Mouse (Mus musculus) midbrain, embryonic 11.5 days (tissue): ENCODE results near the gene Tfip11. TPM values are rescaled to one million over a fixed set of nuclear protein-coding genes. Genes with fewer than 3 reads are reported as not detected.

Source experiments
- ATAC-seq: fragments of 200-750 bp; cut with Nextera tagmentation; 2 replicates; pipeline ENCODE4 v1.8.0; 2017; ENCODE audit warnings: moderate TSS enrichment, moderate library complexity; ENCODE audit not compliant: low FRiP score
- DNase-seq: peaks from one replicate; pipeline ENCODE4 v3.0.0; 2015; ENCODE audit warnings: low spot score; ENCODE audit errors: missing footprints
- H3K27ac ChIP-seq: fragments of 300-500 bp; sonication (generic); 2 replicates; pipeline ENCODE4 v1.5.1; 2014; ENCODE audit warnings: low read depth, low read length
- H3K27me3 ChIP-seq: fragments of 300-500 bp; sonication (generic); 2 replicates; pipeline ENCODE4 v1.6.1; 2014; ENCODE audit warnings: mild to moderate bottlenecking, low read length, moderate library complexity, mixed read lengths; ENCODE audit not compliant: control insufficient read depth, insufficient read depth
- H3K36me3 ChIP-seq: fragments of 300-500 bp; sonication (generic); 2 replicates; pipeline ENCODE4 v1.6.1; 2014; ENCODE audit warnings: mild to moderate bottlenecking, low read length, moderate library complexity, mixed read lengths; ENCODE audit not compliant: control insufficient read depth, insufficient read depth
- H3K4me1 ChIP-seq: fragments of 300-500 bp; sonication (generic); 2 replicates; pipeline ENCODE4 v1.6.1; 2014; ENCODE audit warnings: low read length; ENCODE audit not compliant: control insufficient read depth, insufficient read depth
- H3K4me2 ChIP-seq: fragments of 300-500 bp; sonication (generic); 2 replicates; pipeline ENCODE4 v1.6.1; 2014; ENCODE audit warnings: mild to moderate bottlenecking, moderate library complexity
- H3K4me3 ChIP-seq: fragments of 300-500 bp; sonication (generic); 2 replicates; pipeline ENCODE4 v1.5.1; 2014; ENCODE audit warnings: low read depth, low read length
- H3K9ac ChIP-seq: fragments of 300-500 bp; sonication (generic); 2 replicates; pipeline ENCODE4 v1.6.1; 2014; ENCODE audit warnings: low read length
- H3K9me3 ChIP-seq: fragments of 300-500 bp; sonication (generic); 2 replicates; pipeline ENCODE4 v1.6.1; 2016; ENCODE audit warnings: low read length; ENCODE audit not compliant: control insufficient read depth
- WGBS: fragments of 180-500 bp; shearing (Covaris S2); extraction: QIAGEN DNeasy Blood & Tissue Kit; methylation state at CpG from one replicate; pipeline ENCODE4 v1.1.7; 2014; 5-methylcytosine and 5-hydroxymethylcytosine counted together
- polyA plus RNA-seq: library from polyadenylated mRNA; unstranded; fragments of >200 nt; fragmentation: Nextera tagmentation; extraction: Ambion mirVana; gene quantifications from 2 replicates; pipeline ENCODE4 v1.2.1, GENCODE M21; 2014

The Tfip11 gene
- polyA plus RNA-seq, 1 experiment from 2014 or later = 25.8 TPM

GRCm38 (mm10) chr5:112282780-112283482, 43.2 kb upstream of the Tfip11 start:
- H3K36me3 ChIP-seq = no peaks in the 10 kb centered on the region
- DNase-seq = no peak
- WGBS = 79% methylated on average over 9 of the region's 9 CpGs
- ATAC-seq = no peak
- no peaks in the 10 kb centered on the region for H3K27me3 ChIP-seq
- H3K9ac ChIP-seq = no peak overlapping the region
- H3K4me2 ChIP-seq = no peak overlapping the region
- no peak overlapping the region for H3K27ac ChIP-seq
- no peak overlapping the region for H3K4me3 ChIP-seq
- H3K9me3 ChIP-seq = no peaks in the 10 kb centered on the region
- H3K4me1 ChIP-seq = peaks cover 2% of the 10 kb centered on the region

GRCm38 (mm10) chr5:112283543-112284202, 42.5 kb upstream of the Tfip11 start:
- Histone ChIP-seq H3K27ac (no peak overlapping the region), H3K4me1 (no peaks in the 10 kb centered on the region; the same call in 1 of the 2 replicates), H3K36me3 (no peaks in the 10 kb centered on the region), H3K4me3 (no peak overlapping the region), H3K4me2 (no peak overlapping the region), H3K9ac (no peak overlapping the region), H3K27me3 (no peaks in the 10 kb centered on the region), H3K9me3 (no peaks in the 10 kb centered on the region)
- ATAC-seq (no peak), DNase-seq (no peak)
- WGBS = 80% methylated on average over 10 of the region's 10 CpGs

- Histone ChIP-seq H3K4me2 (no peak overlapping the region), H3K9ac (no peak overlapping the region), H3K9me3 (no peaks in the 10 kb centered on the region), H3K4me1 (no peaks in the 10 kb centered on the region; the same call in 1 of the 2 replicates), H3K27me3 (no peaks in the 10 kb centered on the region), H3K27ac (no peak overlapping the region), H3K36me3 (no peaks in the 10 kb centered on the region), H3K4me3 (no peak overlapping the region)
- DNase-seq (no peak), ATAC-seq (no peak)
- WGBS = 88% methylated on average over 7 of the region's 7 CpGs
Observed at GRCm38 (mm10) chr5:112284203-112284582, 42.0 kb upstream of the Tfip11 start.

GRCm38 (mm10) chr5:112285548-112286085, 40.5 kb upstream of the Tfip11 start:
- Histone ChIP-seq H3K4me2 (no peak overlapping the region), H3K36me3 (no peaks in the 10 kb centered on the region), H3K9me3 (no peaks in the 10 kb centered on the region), H3K9ac (no peak overlapping the region), H3K4me1 (no peaks in the 10 kb centered on the region; the same call in 1 of the 2 replicates), H3K4me3 (no peak overlapping the region), H3K27me3 (no peaks in the 10 kb centered on the region), H3K27ac (no peak overlapping the region)
- ATAC-seq (no peak), DNase-seq (no peak)
- WGBS = 93% methylated on average over 7 of the region's 7 CpGs

GRCm38 (mm10) chr5:112286608-112286983, 39.6 kb upstream of the Tfip11 start:
- Histone ChIP-seq H3K4me2 (no peak overlapping the region), H3K4me3 (no peak overlapping the region), H3K27me3 (no peaks in the 10 kb centered on the region), H3K4me1 (no peaks in the 10 kb centered on the region; the same call in 1 of the 2 replicates), H3K36me3 (no peaks in the 10 kb centered on the region), H3K9me3 (no peaks in the 10 kb centered on the region), H3K27ac (no peak overlapping the region), H3K9ac (no peak overlapping the region)
- no peak for DNase-seq
- ATAC-seq = no peak
- WGBS = 83% methylated on average over 2 of the region's 2 CpGs

GRCm38 (mm10) chr5:112286984-112287641, 39.0 kb upstream of the Tfip11 start:
- Histone ChIP-seq H3K36me3 (no peaks in the 10 kb centered on the region), H3K9ac (no peak overlapping the region), H3K4me2 (no peak overlapping the region), H3K4me1 (no peaks in the 10 kb centered on the region), H3K27me3 (no peaks in the 10 kb centered on the region), H3K27ac (no peak overlapping the region), H3K9me3 (no peaks in the 10 kb centered on the region), H3K4me3 (no peak overlapping the region)
- DNase-seq = no peak
- ATAC-seq = no peak
- 80% methylated on average over 11 of the region's 11 CpGs for WGBS

- Histone ChIP-seq H3K4me2 (no peak overlapping the region), H3K4me3 (no peak overlapping the region), H3K9me3 (no peaks in the 10 kb centered on the region), H3K4me1 (no peaks in the 10 kb centered on the region), H3K36me3 (no peaks in the 10 kb centered on the region), H3K27ac (no peak overlapping the region), H3K27me3 (no peaks in the 10 kb centered on the region), H3K9ac (no peak overlapping the region)
- ATAC-seq (no peak), DNase-seq (no peak)
- 89% methylated on average over 2 of the region's 2 CpGs for WGBS
Observed at GRCm38 (mm10) chr5:112287652-112288051, 38.5 kb upstream of the Tfip11 start.

GRCm38 (mm10) chr5:112288193-112289141, 37.7 kb upstream of the Tfip11 start:
- ATAC-seq (no peak), DNase-seq (no peak)
- Histone ChIP-seq H3K27me3 (no peaks in the 10 kb centered on the region), H3K4me2 (no peak overlapping the region), H3K36me3 (no peaks in the 10 kb centered on the region), H3K4me3 (no peak overlapping the region), H3K9ac (no peak overlapping the region), H3K9me3 (no peaks in the 10 kb centered on the region), H3K4me1 (no peaks in the 10 kb centered on the region), H3K27ac (no peak overlapping the region)
- 83% methylated on average over 9 of the region's 9 CpGs for WGBS
